Mouse (Mus musculus): ENCODE data around the gene Ap3b1. TPM values are rescaled to one million over a fixed set of nuclear protein-coding genes. Genes with fewer than 3 reads are reported as not detected.

Gene Ap3b1
- polyA plus RNA-seq, 1 experiment: 23.0 TPM

- TF ChIP-seq POLR2A (IDR thresholded peaks at IDR 0.05; ENCODE audit: borderline replicate concordance, control insufficient read depth, low read depth, low read length) (no peak), CTCF (IDR thresholded peaks at IDR 0.05; ENCODE audit: control insufficient read depth, insufficient read depth, low read length) (no peak)
- 84% methylated on average over 8 of the region's 8 CpGs for WGBS
- H3K4me3 ChIP-seq (replicated peaks; ENCODE audit: control insufficient read depth, low read depth, low read length): no peak overlapping the region
- H3K4me1 ChIP-seq (ENCODE audit: control insufficient read depth, insufficient read depth, low read length): no peaks in the 10 kb centered on the region
- H3K27ac ChIP-seq (ENCODE audit: control insufficient read depth, insufficient read depth, low read depth, low read length, poor library complexity): no peak overlapping the region
These were observed 214.6 kb downstream of the Ap3b1 start for GRCm38 (mm10) chr13:94573356-94573755.

DNA sequence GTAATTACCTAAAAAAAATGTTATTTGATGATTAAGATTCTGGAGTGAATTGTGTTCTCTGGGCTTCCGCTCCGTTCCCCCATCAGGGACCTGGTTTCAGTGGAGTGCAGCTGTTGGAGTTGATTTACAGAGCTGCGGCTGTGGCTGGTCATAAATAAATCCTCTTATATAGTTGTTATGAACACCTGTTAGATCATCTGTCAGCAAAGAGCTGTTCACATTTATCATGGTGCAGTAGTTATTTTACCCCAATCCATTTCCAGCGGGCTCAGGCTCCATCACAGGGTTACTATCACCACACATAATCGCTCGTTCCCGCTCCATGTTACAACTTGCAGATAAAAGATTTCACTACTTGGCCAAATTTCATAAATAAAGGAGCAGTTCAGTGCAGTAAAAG lies 215.1 kb downstream of the Ap3b1 start:
- TF ChIP-seq CTCF (IDR thresholded peaks at IDR 0.05; ENCODE audit: control insufficient read depth, insufficient read depth, low read length) (no peak), POLR2A (IDR thresholded peaks at IDR 0.05; ENCODE audit: borderline replicate concordance, control insufficient read depth, low read depth, low read length) (no peak)
- H3K4me1 ChIP-seq (ENCODE audit: control insufficient read depth, insufficient read depth, low read length): no peaks in the 10 kb centered on the region
- H3K27ac ChIP-seq (ENCODE audit: control insufficient read depth, insufficient read depth, low read depth, low read length, poor library complexity): no peak overlapping the region
- 92% methylated on average over 7 of the region's 7 CpGs for WGBS
- no peak overlapping the region for H3K4me3 ChIP-seq (replicated peaks; ENCODE audit: control insufficient read depth, low read depth, low read length)

DNA sequence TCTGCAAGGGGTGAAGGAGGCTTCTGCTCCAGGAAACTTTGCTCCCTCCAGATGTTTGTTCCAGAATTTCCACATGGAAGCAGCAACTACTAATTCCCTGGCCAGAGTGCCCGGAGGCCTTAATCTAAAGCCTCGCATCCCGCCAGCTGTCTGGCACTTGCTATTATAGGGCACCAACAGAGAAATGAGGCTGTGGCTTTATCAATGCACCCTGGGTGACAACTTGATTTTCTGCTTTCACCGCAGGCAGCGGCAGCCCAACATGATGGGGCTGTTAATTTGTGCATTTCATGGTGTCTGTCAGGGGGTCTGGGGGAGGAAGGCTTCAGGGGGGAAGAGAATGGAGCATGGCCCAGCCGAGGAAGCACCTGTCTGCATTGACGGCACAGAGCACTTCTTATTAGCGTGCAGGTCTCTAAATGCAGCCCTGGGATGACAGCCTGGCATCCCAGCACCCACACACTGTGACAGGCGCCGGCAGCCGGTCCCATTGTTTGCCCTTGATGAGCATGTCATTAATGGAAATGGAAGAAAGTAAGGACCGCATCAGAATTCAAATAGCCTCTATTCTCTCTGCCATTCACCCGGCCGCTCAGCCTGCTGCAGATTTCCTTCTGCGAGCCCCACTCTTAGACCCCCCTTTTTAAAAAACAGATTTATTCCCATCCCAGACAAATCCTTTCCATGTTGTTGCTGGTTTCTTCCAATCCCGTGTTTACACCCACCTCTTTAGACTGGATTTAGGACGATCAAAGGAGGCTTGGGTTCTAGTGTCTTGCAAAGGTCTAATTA lies 217.0 kb downstream of the Ap3b1 start:
- WGBS: 83% methylated on average over 17 of the region's 17 CpGs
- Histone ChIP-seq H3K27ac (ENCODE audit: control insufficient read depth, insufficient read depth, low read depth, low read length, poor library complexity) (no peak overlapping the region), H3K4me3 (replicated peaks; ENCODE audit: control insufficient read depth, low read depth, low read length) (no peak overlapping the region), H3K4me1 (ENCODE audit: control insufficient read depth, insufficient read depth, low read length) (no peaks in the 10 kb centered on the region)
- TF ChIP-seq CTCF (IDR thresholded peaks at IDR 0.05; ENCODE audit: control insufficient read depth, insufficient read depth, low read length): no peak
- no peak for TF ChIP-seq POLR2A (IDR thresholded peaks at IDR 0.05; ENCODE audit: borderline replicate concordance, control insufficient read depth, low read depth, low read length)

DNA sequence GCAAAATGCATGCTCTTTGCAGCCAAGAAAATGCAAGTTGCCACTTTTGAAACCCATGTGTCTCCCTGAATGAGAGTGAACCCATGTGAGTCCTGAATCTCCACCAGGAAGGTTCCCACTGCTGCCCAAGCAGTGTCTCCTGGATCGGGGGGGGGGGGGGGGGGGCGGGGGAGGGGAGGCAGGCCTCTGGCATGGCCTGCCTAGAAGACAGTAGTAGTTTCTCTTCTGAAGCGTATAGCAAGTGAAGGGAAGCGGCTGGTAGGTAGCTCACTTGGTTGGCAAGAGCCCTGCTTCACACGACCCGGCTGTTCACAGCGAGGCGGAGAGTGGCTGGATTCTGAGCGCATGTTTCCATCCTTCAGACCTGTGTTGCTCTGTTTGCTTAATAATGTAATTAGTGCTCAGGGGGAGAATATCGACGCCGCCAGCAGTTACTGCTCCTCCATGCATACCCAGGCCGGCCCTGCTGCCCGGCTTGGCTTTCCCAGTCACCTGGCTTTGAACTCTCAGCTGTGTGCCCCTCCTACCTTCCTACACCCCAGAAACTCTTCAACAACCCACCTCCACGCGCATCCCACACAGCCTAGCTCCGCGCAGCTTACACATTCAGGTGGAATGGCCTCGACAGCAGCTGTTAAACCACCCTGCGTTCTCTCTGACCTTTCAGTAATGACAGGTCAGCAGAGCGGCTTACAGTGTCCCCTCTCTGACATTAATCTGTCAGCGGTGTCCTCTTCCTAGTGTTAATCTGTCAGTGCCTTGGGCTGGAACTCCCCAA lies 217.8 kb downstream of the Ap3b1 start:
- no peaks in the 10 kb centered on the region for H3K4me1 ChIP-seq (ENCODE audit: control insufficient read depth, insufficient read depth, low read length)
- no peak overlapping the region for H3K27ac ChIP-seq (ENCODE audit: control insufficient read depth, insufficient read depth, low read depth, low read length, poor library complexity)
- TF ChIP-seq CTCF (IDR thresholded peaks at IDR 0.05; ENCODE audit: control insufficient read depth, insufficient read depth, low read length) (no peak), POLR2A (IDR thresholded peaks at IDR 0.05; ENCODE audit: borderline replicate concordance, control insufficient read depth, low read depth, low read length) (no peak)
- WGBS: 84% methylated on average over 22 of the region's 22 CpGs
- H3K4me3 ChIP-seq (replicated peaks; ENCODE audit: control insufficient read depth, low read depth, low read length): no peak overlapping the region

- TF ChIP-seq CTCF (IDR thresholded peaks at IDR 0.05; ENCODE audit: control insufficient read depth, insufficient read depth, low read length) (no peak), POLR2A (IDR thresholded peaks at IDR 0.05; ENCODE audit: borderline replicate concordance, control insufficient read depth, low read depth, low read length) (no peak)
- H3K4me3 ChIP-seq (replicated peaks; ENCODE audit: control insufficient read depth, low read depth, low read length): no peak overlapping the region
- H3K4me1 ChIP-seq (ENCODE audit: control insufficient read depth, insufficient read depth, low read length): no peaks in the 10 kb centered on the region
- 81% methylated on average over 2 of the region's 2 CpGs for WGBS
- no peak overlapping the region for H3K27ac ChIP-seq (ENCODE audit: control insufficient read depth, insufficient read depth, low read depth, low read length, poor library complexity)
These were observed 218.4 kb downstream of the Ap3b1 start for GRCm38 (mm10) chr13:94577177-94577540.

- H3K4me1 ChIP-seq (ENCODE audit: control insufficient read depth, insufficient read depth, low read length): no peaks in the 10 kb centered on the region
- H3K4me3 ChIP-seq (replicated peaks; ENCODE audit: control insufficient read depth, low read depth, low read length): no peak overlapping the region
- 6% methylated on average over 14 of the region's 14 CpGs for WGBS
- H3K27ac ChIP-seq (ENCODE audit: control insufficient read depth, insufficient read depth, low read depth, low read length, poor library complexity): no peak overlapping the region
- TF ChIP-seq CTCF (IDR thresholded peaks at IDR 0.05; ENCODE audit: control insufficient read depth, insufficient read depth, low read length) (no peak), POLR2A (IDR thresholded peaks at IDR 0.05; ENCODE audit: borderline replicate concordance, control insufficient read depth, low read depth, low read length) (no peak)
These were observed 236.5 kb downstream of the Ap3b1 start for GRCm38 (mm10) chr13:94595289-94595688.

DNA sequence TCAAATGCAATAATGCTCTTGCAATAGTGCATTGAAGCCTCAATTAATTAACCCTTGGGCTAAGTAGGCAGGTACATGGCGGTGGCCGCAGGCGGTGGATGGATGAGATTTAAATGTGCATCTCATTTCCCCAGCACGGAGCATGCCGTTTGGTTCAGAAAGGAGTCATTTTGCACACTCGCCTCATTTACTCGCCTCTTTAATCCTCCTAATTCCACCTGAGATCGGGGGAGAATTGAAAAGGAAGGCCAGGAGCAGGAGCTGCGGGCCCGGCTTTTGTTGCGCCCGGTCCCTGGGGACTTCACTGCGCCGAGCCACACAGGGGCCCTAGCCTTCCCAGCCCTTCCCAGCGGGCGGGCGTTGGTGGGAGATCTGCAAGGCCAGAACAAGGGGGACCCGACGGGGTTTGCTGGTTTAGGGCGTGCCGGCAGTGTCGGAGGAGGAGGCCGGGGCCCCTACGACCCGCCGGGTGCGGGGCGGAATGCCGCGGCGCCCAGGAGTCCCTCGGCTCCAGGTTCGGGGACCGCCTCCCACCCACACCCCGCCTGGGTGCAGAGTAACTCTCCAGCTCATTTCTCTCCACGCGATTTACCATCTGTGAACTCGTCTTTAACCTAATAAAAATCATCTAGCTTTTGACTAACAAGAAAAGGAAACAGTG lies 237.1 kb downstream of the Ap3b1 start:
- TF ChIP-seq POLR2A (IDR thresholded peaks at IDR 0.05; ENCODE audit: borderline replicate concordance, control insufficient read depth, low read depth, low read length) (no peak), CTCF (IDR thresholded peaks at IDR 0.05; ENCODE audit: control insufficient read depth, insufficient read depth, low read length) (no peak)
- Histone ChIP-seq H3K4me1 (ENCODE audit: control insufficient read depth, insufficient read depth, low read length) (no peaks in the 10 kb centered on the region), H3K4me3 (replicated peaks; ENCODE audit: control insufficient read depth, low read depth, low read length) (no peak overlapping the region), H3K27ac (ENCODE audit: control insufficient read depth, insufficient read depth, low read depth, low read length, poor library complexity) (no peak overlapping the region)
- WGBS: 4% methylated on average over 38 of the region's 38 CpGs

- Histone ChIP-seq H3K4me3 (replicated peaks; ENCODE audit: control insufficient read depth, low read depth, low read length) (no peak overlapping the region), H3K4me1 (ENCODE audit: control insufficient read depth, insufficient read depth, low read length) (no peaks in the 10 kb centered on the region), H3K27ac (ENCODE audit: control insufficient read depth, insufficient read depth, low read depth, low read length, poor library complexity) (no peak overlapping the region)
- TF ChIP-seq POLR2A (IDR thresholded peaks at IDR 0.05; ENCODE audit: borderline replicate concordance, control insufficient read depth, low read depth, low read length) (no peak), CTCF (IDR thresholded peaks at IDR 0.05; ENCODE audit: control insufficient read depth, insufficient read depth, low read length) (no peak)
- WGBS: 8% methylated on average over 20 of the region's 20 CpGs
These were observed 237.8 kb downstream of the Ap3b1 start for GRCm38 (mm10) chr13:94596386-94597033.

All from bone marrow, adult 2 months (tissue).